Mouse (Mus musculus) fibroblast of lung, adult 2 months (primary cell): ENCODE measurements around the gene Arsa.

Source experiments
- DNase-seq: peaks from one replicate; pipeline ENCODE4 v3.0.0-alpha.2; 2011; ENCODE audit warnings: low read depth

Arsa gene

DNA sequence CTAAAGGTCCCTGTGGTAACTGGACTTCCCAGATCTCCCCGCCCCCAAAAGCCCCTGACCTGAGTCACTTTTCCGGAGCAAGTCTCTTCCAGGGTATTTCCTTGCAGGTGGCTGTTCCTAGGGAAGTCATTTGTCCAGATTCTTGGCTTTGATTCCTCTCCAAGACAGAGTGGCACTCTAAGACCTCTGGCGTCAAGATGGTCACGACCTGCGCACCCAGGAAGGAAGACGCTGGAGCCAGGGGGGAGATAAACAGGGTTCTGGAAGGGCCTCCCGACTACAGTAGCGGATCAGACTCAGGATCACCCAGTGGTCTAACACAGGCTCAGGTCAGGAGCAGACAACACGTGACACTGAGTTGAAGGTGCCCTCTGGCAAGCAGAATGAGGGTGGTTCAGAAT, at the start of gene Arsa:
Arsa (minus strand) TSS at position 335 of the 401 bp plus-strand sequence.
- DNase-seq = no peak

DNA sequence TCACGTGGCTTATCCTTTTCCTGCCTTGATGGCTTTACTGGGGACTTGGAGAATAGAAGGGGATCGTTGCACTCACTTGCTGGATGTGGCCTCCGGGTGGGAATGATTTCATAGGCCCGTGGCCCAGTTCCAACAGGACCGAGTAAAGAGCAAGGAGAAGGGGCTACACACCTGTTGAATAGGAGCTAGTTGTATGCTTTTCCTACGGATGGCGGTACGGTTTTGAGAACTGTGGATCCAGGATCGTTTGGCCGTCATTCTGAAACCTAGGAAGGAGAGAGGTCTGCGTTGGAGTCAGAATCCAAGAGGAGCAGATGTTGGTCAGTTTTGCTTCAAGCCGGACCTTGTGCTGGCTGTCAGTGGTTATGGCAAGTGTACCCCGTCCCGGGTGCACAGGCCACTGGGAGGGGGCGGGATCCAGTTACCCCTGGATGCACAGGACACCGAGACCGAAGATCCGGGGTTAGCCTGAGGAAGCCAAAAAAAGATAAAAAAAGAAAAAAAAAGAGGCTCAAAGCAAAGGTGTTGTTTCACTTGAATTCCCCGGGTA, 49.6 kb upstream of the Arsa start:
- DNase-seq = no peak

DNA sequence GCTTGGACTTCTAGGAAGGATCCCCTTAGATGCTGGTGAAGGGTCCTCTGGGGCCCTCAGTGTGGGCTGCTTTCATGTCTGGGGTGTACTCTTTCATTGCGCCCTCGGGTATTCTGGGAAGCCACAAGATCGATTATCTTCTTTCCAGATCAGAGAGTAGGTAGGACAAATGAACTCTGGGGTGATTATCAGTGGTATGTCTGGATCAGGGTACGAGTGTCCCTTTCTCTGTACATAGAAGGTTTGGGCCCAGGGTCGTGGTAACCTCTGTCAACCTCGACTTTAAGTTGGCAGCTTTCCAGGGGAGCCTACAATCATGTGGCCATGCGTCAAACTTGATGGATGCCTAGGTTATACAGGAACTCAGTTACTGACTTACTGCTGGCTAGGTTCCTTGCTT, 48.7 kb upstream of the Arsa start:
- no peak for DNase-seq

DNA sequence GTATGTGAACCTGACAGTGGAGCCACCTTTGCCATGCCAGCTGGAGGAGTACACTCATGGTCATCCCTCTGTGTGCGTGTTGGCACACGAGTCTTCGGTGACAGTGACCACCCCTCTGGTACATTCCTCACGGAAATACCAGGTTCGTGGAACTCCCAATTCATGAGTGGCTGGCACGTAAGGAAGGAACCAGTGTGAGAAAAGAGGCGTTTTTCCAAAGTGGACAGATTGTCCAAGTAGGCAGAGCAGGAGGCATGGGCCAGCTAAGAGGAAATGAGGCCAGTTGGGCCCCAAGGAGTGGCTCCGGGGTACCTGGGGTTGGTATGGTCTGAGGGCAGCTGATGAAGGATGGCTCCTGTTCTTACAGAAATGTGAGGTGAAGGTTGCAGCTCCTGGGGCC, 48.2 kb upstream of the Arsa start:
- no peak for DNase-seq

DNA sequence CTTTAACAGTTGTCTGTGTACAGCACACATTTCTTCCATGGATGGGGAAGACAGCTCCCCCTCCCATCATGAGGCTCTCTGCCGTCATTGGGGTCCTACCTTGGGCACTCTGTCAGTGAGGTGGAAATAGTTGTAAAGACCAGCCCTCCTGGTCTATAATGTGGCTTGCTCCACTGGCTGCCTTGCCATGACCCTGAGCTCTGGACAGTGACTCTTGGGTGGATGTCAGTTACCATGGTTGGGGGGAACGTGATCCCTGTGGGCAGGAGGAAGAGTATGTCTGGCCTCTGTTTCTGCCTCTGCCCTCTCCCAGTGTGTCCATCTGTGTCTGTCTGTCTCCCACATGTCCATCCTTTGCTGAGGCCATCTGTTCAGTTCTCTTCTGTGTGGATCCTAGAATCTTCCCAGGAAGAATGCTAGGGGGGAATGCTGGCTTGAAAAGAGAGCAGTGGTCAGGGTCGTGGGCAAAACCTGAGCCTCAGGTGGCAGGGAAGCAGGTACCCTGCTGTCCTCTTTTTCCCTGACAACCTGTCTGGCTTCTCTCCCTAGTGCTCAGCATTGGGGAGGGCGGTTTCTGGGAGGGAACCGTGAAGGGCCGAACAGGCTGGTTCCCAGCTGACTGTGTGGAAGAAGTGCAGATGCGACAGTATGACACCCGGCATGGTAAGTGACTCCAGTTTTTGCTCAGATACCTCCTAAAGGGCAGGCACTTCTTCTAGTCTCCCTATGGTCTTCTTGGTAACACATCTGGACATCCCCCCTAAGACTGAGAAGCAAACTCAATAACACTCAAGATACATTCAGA, 47.6 kb upstream of the Arsa start:
- DNase-seq = no peak

DNA sequence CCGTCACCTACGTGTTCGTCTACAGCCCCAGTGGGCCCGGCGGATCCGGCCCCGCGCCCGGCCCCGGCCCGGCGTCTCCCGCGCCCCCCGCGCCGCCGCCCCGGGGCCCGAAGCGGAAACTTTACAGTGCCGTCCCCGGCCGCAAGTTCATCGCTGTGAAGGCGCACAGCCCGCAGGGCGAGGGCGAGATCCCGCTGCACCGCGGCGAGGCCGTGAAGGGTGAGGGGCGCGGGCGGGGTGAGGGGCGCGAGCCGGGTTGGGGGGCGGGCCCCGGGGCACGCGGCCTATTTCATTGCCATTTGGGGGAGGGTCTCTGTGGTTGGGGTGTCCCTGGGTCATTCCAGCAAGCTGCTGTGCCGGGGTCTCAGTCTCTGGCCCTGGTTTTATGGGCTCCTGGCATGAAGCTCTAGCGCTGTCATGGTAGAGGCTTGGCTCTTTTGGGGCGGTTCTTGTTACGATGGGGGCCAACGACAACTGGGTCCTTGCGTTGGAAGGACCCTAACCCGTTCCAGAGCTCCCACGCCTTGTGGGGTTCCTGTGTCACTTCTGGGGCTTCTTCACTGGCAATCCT, 46.9 kb upstream of the Arsa start:
- no peak for DNase-seq

DNA sequence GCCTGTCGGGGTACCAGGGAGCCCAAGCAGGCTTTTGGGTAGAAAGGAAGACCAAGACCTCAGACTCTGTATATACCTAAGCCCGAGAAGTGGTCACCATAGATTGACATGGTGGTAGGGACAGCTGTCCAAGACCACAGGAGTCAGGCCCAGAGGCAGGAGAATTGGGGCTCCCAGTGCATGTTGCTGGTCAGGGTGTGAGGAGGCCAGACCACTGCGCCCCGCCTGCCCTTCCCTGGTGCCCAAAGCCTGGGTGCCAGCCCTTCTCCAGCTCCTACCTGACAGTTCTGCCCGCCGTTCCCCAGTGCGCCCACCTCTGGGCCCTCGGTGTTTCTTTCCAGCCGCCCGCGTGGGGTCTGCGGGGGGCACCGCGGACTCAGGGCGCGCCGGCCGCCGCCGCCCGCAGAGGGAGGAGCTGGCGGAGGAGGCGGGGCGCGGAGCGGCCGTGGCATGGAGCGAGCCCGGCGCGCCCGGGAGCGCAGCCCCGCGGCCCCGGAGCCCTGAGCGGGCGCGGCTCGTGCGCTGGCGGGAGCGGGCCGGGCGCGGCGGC, 46.1 kb upstream of the Arsa start:
- no peak for DNase-seq

DNA sequence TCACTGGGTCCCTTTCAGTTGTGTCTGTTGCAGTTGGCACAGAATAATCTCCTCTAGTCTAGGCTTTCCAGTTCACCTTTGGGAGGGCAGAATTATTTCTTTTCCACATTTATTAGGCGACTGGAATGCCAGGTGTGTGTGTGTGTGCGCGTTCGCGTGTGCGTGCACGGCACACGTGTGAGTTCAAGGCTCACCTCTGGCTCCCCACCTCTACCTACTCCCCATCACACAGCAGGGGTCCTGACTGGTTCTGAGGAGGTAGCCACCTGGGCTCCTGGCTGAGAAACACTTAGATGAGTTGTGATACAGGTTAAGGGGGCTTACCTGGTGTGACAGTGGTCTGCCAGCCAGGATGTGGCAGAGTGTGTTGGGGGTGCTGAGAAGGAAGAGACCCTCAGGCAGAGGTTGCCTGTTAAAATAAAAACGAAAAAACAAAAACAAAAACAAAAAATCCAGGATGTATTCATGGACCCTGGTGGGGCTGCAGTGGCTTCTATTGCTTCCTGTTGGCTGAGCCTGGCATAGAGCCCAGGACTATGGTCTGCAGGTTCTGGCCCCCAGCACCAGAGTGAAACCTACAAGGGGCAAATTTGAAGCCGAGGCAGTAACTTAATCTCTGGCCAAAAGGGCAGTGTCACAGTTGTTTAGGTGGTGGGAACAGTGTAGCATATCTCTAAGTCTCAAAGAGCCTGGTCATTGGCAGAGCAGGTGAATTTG, 45.5 kb upstream of the Arsa start:
- DNase-seq = no peak

DNA sequence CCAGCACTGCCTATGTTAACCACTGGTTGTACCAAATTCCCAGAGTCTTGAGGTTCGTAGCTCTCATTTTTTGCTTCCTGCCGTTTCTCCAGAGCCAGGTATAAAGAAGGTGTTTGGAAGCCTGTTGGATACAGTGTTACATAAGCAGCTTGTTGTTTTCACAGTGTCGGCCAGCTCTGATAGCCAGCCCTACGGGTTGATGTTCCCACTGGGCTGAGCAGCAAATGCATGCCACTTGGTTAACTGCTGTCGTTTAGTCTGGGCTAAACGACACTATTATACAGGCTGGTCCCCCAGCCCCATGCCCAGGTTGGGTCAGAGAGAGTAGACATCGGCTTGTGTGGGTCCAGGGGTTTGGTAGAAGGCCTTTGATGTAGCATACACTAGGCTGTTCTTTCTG, 44.7 kb upstream of the Arsa start:
- DNase-seq = no peak

DNA sequence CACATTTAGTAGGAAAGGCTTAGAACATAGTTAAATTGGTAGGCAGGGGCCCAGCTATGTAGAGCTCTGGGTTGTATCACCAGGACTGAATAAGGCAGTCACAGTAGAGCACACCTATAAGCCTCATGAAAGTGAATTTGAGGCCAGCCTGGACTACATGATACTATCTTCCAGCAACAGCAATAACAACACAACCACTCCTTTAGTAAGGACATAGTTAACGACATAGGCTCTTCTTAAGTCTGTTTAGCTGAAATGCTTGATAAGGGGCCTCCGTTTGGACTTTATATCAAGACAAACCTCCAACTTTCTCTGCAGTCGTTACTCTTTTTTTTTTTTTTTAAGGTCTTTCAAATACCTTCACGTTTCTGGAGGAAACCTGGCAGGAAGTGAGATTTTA, 35.5 kb upstream of the Arsa start:
- no peak for DNase-seq

DNA sequence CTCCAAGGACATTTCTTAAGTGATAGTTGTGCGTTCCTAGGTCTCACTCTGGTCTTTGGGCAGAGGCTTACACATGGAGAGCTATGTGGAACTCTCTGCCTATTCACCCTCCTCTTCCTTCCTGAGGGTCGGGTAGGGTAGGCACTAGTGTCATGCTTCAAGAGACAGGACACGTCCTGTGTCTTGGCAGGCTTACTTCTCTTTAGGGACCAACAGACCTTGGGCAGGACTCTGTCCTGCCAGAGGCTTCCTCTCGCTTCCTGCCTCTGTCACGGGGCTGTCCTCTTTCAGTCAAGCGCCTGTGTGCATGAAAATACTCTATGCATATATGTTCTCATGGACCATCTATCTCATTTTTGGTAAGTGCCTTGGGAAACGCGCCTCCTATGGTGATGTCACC, 30.5 kb upstream of the Arsa start:
- no peak for DNase-seq

DNA sequence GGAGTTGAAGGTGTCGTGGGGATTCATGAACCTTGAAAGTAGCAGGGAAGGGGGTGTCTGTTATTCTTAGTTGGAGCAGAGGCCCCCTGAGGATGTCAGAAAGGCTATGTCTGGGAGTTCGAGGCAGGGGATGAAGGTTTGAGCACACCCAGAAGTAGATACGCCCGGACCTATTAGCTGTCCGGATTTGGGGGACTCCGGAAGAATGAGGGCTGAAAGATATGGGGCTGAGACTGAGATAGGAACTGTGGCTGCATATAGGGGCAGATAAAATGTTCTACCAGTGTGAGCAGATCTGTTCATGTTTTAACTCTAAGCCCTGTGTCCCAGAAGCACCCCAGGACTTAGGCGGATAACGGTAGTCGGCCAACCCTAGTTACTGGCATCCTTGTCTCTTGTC, 27.6 kb upstream of the Arsa start:
- DNase-seq = no peak

DNA sequence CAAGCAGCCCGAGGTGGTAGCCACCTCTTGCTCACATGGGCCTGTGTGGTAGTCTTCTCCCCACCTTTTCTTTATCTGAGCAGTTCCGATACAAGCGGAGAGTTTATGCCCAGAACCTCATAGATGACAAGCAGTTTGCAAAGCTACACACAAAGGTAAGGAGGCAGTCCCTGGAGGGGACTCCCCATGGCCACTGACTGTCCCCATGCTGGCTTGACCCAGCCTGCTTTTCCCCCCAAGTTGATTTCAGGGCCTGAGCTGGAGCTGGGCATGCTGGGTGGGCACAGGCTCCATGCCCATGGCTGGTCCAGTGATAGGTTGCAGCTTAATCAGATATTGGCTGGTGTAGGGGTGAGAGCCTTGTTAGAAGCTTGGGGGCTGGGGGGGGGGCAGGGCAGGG, 24.1 kb upstream of the Arsa start:
- no peak for DNase-seq

DNA sequence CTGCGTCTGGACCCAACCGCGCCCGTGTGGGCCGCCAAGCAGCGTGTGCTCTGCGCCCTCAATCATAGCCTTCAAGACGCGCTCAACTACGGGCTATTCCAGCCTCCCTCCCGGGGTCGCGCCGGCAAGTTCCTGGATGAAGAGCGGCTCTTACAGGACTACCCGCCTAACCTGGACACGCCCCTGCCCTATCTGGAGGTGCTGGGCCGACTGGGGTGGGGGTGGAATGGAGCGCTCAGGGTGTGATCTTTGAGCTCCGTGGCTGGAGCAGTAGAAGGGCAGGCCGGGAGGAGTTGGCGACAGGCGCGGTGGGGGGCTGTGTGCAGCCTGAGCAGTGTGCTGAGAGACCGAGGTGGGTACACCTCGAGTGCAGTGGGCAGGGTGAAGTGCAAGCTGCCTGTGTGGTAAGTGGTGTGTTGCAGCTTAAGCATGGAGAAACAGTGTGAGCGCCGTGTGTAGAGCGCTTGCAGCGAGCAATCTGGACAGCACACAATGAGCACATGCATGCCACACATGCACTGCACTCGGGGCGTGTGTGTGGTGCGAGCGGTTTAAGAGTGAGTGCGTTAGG, 23.1 kb upstream of the Arsa start:
- no peak for DNase-seq

DNA sequence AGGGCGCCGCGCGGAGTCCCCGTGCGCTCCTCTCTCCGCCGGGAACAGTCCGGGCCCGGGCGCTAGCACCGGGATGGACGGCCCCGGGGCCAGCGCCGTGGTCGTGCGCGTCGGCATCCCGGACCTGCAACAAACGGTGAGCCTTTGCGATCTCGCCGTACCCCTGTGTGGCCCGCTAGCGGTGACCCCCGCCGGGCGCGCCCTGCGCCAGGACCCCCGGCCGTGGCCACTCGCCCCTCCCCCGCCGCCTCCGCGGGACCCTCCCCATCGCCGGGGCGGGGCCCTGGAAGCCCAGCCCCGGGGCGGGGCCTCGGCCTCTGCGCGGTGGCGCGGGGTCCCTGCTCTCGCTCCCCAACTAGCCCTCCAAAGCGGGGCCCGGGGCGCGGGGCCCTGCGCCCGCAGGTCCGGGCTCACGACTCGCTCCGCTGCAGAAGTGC, 22.6 kb upstream of the Arsa start:
- DNase-seq = no peak

DNA sequence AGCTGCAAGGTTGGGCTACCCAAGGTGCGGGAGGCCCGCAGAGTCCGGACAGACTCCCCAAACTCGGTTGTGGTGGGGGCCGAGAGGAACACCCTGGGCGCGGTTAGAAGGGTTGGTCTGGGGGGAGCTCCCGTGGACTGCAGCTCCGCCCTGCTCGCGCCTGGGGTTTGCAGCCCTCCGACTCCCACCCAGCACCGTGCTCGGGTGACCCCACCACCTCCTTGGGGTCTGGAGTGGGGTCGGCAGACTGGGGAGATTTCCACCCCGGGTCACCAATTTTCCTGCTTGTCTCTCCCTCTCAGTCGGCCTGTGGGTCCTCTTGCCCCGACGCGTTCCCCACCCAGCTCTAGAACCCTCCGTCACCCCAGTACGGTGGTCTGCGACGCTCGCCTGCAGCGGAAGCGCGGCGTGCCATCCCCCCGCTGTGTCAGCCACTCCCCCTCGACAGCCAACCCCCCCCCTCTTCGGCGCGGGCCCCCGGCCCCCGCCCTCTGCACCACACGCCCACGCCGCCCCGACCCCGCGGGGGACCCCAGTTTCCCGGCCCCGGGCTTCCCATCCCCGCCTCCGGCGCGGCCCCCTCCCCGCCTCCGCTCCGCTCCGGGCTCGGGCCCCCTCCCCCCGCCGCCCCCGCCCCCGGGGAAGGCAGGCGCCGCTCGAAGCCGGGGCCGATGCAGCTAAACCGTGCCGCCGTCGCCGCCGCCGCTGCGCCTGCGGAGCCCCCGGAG, 21.9 kb upstream of the Arsa start, which contains the start of gene Shank3:
Shank3 (plus strand) TSS at position 663 of the 728 bp plus-strand sequence.
- DNase-seq = no peak

DNA sequence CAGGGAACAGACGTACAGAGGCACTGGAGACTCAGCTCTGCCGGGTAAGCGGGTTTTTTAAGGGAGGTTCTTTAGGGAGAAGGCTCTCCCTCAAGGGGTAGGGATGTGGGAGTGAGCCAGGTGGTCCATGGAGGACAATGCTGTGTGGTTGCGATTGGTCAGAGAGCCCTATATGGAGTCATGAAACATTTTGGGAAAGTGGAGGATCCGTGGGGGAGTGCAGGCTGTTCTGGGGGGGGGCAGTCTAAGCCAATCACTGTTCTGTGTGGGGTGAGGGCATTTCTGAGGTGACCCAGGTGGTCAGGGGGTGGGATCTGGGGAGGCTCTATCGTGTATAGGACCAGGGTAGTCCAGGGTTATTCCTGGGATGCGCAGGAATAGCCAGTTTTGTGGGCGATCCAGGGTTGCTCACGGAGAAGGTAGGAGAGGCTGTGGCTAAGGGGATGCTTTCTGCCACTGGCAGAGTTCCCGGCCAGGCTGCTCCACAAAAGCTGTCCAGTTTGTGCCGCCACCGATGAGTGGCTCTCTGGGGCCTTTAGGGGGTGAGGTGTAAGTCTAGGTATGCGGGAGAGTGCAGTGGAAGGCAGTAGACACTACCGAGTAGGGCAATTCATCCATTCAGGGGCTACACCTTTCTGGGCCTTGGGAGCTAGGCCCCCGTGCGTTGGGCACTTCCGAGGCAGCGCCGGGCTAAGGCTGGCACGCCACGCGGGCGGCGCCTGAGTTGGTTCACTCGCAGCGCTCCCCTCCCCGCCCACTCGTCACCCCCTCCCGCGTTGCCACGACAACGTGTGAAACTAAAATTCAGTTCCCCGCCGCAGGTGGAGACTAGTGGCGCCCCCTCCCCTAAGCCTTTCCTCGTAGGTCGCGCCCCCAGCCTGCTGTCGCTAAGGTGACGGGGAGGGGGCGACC, 21.1 kb upstream of the Arsa start:
- DNase-seq = no peak

DNA sequence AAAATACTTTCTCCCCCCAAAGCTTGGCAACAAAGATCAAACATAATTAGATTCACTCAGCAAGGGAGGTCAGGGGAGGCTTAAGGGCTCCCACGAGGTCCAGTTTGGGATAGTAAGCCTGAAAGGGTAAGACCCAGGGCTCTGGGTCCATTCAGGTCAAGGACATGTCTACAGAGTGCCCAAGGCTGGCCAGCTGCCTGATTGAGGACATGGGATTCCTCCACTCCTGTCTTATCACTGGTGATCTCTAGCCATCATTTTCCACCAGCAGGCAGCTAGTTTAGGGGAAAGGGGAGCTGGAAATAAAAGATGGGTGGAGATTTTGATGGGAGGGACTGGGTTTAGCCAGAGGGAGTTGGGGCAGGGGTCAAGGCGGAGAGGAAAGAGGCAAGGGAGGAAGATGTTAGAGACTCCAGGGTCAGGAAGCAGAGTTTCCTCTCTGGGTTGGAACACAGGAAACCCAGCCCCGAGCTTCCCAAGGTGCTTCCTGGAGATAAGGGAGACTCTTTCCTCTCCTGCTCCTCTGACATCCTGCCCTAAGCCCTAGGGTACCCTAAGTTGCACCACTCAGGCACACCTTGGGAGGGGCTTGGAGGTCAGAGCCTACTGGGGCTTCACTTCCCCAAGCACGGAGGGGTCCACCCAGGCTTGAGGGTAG, 20.3 kb upstream of the Arsa start:
- no peak for DNase-seq

DNA sequence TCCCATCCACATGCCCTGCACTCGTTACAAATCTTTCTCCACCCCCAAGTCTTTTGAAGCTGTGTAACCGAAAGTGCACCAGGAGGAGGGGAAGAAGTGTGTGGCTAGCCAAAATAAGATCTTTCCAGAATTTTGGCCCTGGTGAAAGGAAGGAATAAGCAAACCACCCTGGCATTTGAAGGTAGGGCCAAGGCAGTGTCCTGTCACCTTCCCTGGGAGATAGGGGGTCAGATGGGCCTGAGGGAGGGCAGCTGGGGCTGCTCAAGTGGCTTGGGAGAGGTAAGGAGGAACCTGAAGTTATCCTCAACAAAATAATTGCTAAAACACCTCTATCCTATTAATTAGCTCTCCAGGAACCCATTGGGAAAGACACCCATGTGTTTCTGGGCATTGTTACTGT, 19.6 kb upstream of the Arsa start:
- no peak for DNase-seq

DNA sequence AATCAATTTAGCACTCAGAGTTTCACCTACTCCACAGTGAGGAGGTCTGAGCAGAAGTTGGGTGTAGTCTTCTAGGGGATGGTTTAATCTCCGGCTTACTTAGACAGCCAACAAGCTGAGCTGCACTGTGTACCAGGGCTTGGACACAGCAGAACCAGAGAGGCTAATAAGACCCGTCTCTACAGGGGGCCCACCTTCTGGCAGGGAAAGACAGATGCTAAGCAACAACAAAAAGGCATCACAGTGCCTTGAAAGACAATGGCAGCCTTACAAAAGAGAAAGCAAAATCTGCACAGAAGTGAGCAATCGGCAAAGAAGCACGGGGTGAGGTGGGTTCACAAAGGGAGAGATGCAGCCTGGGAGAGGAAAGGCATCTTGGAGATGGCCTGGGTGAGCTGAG, 18.9 kb upstream of the Arsa start:
- no peak for DNase-seq
